Mouse (Mus musculus): ENCODE measurements around the gene Zfyve26.

- TF ChIP-seq POLR2A (IDR thresholded peaks at IDR 0.05; ENCODE audit: borderline replicate concordance, insufficient read depth, low read length): no peak
- TF ChIP-seq CTCF (IDR thresholded peaks at IDR 0.05; ENCODE audit: borderline replicate concordance, insufficient read depth, low read depth, low read length): no peak
These were observed 105.0 kb downstream of the Zfyve26 start for GRCm38 (mm10) chr12:79190931-79191673.
